Mouse (Mus musculus): ENCODE results near the gene Ctnna2.

Gene Ctnna2

DNA sequence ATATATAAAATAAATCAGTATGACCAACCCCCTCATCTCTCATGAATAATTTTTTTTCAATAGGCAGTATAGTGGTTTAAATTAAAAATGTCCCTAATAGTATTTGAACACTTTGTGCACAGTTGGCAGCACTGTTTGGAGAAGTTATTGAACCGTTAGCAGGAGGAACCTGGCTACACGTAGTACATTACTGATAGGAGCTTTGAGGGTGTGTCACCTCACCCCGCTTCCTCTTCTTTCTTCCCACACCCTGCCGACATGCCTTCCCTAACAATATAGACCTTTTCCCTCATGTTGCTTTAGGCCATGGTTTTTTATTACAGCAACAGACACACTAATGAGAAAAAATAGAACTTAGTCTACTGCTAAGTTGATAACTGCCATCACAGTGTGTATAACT is 1071.4 kb downstream of the Ctnna2 start:
- no peak for DNase-seq (ENCODE audit: low spot score in 2 of 2)

DNA sequence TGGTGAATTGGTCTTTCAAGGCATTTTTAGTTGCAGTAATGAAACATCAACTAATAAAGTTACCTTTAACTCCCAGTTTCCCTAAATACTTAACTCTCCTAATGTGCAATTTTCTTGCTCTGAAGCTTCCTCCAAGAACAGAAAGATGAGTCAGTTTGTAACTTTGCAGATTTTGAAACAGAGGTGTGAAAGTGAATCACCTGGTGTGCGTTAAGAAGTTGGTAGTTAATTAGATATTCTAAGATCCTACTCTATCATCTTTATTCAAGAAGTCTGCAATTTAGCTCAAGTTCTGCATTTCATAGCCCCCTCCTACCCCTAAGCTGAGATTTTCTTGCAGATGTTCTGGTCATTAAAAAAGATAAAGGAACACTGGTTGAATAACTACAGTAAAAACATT is 1082.3 kb downstream of the Ctnna2 start:
- no peak for DNase-seq (ENCODE audit: low spot score in 2 of 2)
